Mouse (Mus musculus): ENCODE results near the gene Nxpe4.

Gene Nxpe4

GRCm38 (mm10) chr9:48314194-48314593, 152.4 kb downstream of the Nxpe4 start:
- DNase-seq (ENCODE audit: extremely low read depth, low read depth, low spot score) = no peak

- DNase-seq (ENCODE audit: extremely low read depth, low read depth, low spot score) = no peak
Observed at GRCm38 (mm10) chr9:48315825-48316224, 154.0 kb downstream of the Nxpe4 start.

- DNase-seq (ENCODE audit: extremely low read depth, low read depth, low spot score) = no peak
Observed at GRCm38 (mm10) chr9:48326338-48326737, 164.5 kb downstream of the Nxpe4 start.

GRCm38 (mm10) chr9:48329597-48329996, 167.8 kb downstream of the Nxpe4 start:
- DNase-seq (ENCODE audit: extremely low read depth, low read depth, low spot score) = no peak

DNA sequence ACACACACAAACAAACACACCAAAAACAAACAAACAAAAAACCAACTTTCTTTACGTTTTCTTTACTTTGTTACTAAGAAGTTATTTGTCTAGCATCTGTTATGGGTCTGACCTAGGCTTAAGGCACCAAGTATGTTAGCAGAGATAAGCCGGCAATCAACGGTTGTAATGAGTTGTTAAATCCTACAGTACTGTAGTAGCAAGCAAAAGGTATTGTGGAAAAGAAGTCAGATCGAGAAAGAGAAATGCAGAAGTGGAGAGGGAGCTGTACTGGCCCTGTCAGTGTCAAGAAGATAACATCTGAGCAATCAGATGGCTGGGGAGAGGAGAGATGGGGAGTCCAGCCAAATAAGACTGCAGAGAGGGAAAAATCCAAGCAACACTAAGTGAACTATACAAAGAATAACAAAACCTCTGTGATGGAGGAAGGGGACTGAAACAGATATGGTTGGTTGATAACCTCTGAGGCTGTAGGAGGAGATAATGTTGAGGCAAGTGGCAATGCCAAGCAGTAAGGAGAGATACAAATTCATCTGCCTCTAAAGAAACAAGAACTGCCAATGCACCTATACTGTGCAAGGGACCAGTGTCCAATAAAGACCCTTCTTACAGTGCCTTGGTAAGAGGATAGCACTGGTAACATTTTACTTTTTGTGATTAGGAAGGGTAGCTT, 177.1 kb downstream of the Nxpe4 start:
- DNase-seq (ENCODE audit: extremely low read depth, low read depth, low spot score) = no peak

- DNase-seq (ENCODE audit: extremely low read depth, low read depth, low spot score) = no peak
Observed at GRCm38 (mm10) chr9:48339563-48339962, 177.7 kb downstream of the Nxpe4 start.

- no peak for DNase-seq (ENCODE audit: extremely low read depth, low read depth, low spot score)
Observed at GRCm38 (mm10) chr9:48340708-48341380, 179.0 kb downstream of the Nxpe4 start.

DNA sequence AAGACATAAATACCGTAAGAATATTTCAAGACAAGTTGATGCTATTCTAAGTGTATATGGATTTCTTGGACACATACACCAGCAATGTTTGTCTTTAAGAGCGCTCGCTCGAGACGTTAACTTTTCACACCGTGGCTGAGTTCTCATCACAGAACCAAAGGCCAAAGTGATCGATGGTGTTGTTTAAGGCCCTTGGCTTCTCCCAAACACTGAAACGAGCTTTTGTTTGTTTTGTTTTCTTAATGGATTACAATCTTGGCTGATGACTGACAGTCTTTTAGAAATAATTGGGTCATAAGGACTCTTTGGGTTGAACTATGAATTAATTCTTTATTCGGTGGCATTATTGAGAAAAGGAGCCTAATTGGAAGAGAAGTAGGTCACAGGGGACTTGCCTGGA, 183.6 kb downstream of the Nxpe4 start:
- DNase-seq (ENCODE audit: extremely low read depth, low read depth, low spot score) = no peak

- DNase-seq (ENCODE audit: extremely low read depth, low read depth, low spot score) = no peak
Observed at GRCm38 (mm10) chr9:48345866-48346265, 184.0 kb downstream of the Nxpe4 start.

DNA sequence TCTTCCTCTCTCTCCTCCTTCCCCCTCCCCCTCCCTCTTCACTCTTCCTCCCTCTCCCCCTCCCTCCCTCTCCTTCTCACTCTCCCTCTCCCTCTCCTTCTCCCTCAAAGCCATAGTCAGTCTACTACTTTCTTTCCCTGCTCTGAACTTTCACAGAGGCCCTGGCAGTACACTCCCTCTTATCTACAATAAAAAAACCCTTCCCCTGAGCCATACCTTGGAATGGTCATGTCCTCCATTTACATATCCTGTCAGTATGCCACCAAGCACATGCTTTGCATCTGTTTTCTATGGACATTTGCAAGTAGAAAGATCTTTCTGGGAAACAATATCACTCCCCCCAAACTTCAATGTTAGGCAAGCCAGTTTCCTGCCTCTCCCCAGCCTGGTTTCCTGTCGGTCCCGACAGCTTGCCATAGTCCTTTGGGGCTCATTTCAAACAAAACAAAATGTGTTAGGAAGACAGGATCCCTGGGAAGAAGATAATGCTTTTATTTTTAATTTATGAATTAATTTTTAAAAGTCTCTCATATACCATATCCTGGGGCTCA, 191.4 kb downstream of the Nxpe4 start, which contains the start of gene Nxpe2:
Gene Nxpe2, minus strand, starts transcription at position 307 of the 551 bp plus-strand sequence.
- no peak for DNase-seq (ENCODE audit: extremely low read depth, low read depth, low spot score)

GRCm38 (mm10) chr9:48354122-48354521, 192.3 kb downstream of the Nxpe4 start:
- no peak for DNase-seq (ENCODE audit: extremely low read depth, low read depth, low spot score)

DNA sequence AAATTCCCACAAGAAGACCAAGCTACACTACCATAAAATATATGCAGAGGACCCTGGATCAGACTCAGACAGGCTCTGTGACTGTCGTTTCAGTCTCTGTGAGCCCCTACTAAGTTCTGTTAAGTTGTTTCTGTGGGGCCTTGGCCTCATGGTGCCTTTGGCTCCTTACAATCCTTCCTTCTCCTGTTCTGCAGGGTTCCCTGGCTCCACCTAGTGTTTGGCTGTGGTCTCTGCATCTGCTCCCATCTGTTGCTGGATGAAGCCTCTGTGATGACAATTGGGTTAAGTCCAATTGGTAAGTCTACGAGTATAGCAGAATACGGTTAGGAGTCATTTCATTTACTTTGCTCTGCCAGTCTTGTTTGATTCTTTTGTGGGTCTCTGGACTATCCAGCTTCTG, 193.0 kb downstream of the Nxpe4 start:
- no peak for DNase-seq (ENCODE audit: extremely low read depth, low read depth, low spot score)

DNA sequence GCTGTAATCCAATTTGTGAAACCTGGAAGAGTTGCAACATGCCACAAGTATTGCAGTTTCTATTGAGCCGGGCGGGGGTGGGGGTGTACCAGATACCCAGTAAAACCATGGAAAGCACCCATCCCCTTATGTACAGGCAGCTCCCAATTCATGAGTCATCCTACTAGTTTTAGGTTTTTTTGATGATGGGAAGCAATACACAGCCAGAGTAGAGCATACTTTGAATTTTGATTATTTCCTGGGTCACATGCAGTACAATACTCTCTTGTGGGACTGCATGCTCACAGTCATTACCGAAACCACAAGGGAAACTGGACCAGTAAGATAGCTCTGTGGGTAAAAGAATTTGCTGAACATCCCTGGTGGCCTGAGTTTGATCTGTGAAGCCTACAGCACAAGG, 195.3 kb downstream of the Nxpe4 start:
- no peak for DNase-seq (ENCODE audit: extremely low read depth, low read depth, low spot score)

DNA sequence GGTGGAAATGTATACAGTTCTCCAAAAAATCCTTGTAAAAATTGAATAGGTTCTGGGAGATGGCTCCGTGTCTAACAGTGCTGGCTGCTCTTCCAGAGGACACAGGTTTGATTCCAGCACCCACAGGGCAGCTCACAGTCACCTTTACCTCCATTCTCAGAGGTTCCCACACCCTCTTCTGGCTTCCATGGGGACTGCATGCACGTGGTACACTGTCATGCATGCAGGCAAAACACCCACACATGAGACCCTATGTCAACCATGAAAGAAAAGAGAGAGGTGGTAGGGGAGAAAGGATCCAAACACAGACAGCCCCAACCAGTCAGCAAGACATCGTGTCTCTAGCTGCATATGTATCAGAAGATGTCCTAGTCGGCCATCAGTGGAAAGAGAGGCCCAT, 199.0 kb downstream of the Nxpe4 start:
- no peak for DNase-seq (ENCODE audit: extremely low read depth, low read depth, low spot score)

DNA sequence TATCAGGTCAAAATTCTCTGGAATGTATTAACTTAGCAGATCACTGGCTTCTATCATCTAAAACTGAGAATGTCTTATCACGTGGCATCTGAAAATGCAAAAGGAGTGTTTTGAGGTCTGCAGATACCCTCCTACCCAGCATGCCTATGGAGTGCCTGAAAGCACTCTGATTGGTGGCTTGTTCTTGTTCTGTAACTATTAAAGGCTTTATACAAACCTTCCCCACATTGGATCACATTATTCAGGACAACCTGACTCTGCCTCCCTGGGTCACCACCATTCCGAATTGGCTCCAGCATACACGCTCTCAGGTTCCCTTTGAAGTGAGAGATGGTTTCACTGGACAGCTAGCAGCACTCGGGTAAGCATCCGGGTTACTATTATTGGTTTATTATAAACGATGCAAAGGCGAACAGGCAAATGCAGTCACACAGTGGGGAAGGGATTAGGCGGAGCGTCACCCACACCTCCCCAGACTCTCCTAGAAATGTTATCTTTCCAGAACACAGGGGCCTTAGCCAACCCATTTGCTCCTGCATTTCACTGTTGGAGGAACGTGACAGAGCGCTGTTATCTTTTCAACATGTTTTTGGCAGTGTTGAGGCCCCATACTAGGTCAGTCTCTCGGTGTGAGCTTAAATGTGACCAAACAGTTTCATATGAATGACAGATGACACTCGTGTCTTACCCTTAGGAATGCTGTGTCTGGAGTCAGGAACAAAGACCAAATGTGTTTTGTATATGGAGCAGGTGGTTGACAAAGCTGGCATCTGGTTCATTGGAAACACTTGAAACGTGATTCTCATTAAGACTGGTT, 200.2 kb downstream of the Nxpe4 start:
- no peak for DNase-seq (ENCODE audit: extremely low read depth, low read depth, low spot score)

DNA sequence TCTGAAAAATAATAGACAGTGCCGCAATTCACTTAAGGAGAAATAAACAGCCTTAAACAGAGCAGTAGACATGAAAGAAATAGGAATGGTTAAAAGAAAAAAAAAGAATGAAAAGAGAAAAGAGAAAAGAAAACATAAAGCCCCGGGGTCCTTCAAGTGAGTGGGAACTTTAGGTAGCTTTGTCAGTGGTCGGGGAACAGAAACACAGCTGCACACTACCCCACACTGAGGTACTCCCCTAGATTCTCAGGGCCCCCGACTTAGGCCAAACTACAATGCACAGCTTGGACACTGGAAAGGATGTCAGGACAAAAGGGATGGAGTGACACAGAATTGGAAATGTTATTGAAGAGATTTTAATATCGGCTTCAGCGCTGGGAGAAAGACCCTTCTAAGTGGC, 200.9 kb downstream of the Nxpe4 start:
- no peak for DNase-seq (ENCODE audit: extremely low read depth, low read depth, low spot score)

DNA sequence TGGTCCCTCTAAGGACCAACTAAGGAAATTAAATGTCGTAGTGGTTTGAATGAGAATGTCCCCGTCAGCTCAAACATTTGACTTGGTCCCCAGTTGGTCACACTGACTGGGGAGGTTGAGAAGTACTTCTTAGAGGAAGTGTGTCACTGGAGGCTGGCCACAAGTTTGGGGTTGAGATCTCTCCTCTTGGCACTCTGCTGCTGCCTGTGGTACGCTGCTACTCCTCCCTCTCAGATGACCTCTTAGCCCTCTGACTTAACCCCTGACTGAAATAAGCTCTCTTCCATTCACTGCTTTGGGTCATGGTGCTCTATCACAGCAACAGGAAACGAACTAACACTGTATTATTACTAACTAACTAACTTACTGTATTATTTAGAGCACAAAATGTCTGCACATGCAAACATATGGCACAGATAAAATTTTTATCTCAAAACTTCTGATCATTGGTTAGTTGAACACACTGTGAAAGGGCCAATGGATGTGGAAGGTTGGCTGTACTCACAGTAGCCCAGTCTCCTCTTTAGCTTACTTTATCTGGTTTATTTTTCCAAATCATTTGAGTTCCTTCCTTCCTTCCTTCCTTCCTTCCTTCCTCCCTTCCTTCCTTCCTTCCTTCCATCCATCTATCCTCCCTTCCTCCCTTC, 211.5 kb downstream of the Nxpe4 start:
- no peak for DNase-seq (ENCODE audit: extremely low read depth, low read depth, low spot score)

- DNase-seq (ENCODE audit: extremely low read depth, low read depth, low spot score) = no peak
Observed at GRCm38 (mm10) chr9:48374357-48374756, 212.5 kb downstream of the Nxpe4 start.

DNA sequence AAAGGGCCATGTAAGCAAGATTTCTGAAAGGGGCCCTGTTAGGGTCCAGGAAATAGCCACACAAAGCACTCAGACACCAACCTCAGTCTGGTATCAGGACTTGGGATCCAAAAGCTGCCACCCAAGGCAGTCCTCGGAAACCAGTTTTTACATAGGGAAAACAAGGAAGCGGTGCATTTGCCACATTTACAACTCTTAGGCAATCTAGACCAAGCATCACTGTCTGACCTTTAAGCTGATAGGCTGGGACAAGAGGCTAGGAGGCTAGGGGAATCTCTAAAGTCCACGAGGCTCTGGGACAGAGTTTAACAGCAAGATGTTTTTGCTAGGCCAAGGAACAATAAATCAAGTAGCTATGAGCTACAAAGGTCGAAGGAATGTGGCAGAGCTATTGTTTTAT, 226.6 kb downstream of the Nxpe4 start:
- DNase-seq (ENCODE audit: extremely low read depth, low read depth, low spot score) = no peak

- no peak for DNase-seq (ENCODE audit: extremely low read depth, low read depth, low spot score)
Observed at GRCm38 (mm10) chr9:48389983-48390382, 228.2 kb downstream of the Nxpe4 start.

GRCm38 (mm10) chr9:48403590-48404209, 241.9 kb downstream of the Nxpe4 start:
- no peak for DNase-seq (ENCODE audit: extremely low read depth, low read depth, low spot score)
